Mouse (Mus musculus) T-helper 17 cell (primary cell): Measurements from ENCODE around the gene Cdc14b.

ENCODE experiments used
- in situ Hi-C, 2 experiments: fragments of 300-600 bp; cut with MboI, MseI; formaldehyde crosslinking; loops; 1 replicate in 1 of 2; 2 replicates in 1 of 2; pipeline ENCODE4 v1.15.1; 2025; ENCODE audit warnings: high pct_unique_total_duplicates in 2 of 2

Gene Cdc14b

GRCm38 (mm10) chr13:64182091-64182490 is 93.0 kb downstream of the Cdc14b start:
- in situ Hi-C loops, result loop anchor here in 1 of 2 experiments (10.0 kb wide), 1 partner anchor 253 kb away; the partner anchor contains the start of gene Cdk20

GRCm38 (mm10) chr13:64180888-64181287 is 94.2 kb downstream of the Cdc14b start:
- in situ Hi-C loops, result loop anchor here in 1 of 2 experiments (10.0 kb wide), 1 partner anchor 254 kb away; the partner anchor contains the start of gene Cdk20

- in situ Hi-C loops, result loop anchor here in 1 of 2 experiments (10.0 kb wide), 1 partner anchor 255 kb away; the partner anchor contains the start of gene Cdk20
Observed at GRCm38 (mm10) chr13:64180300-64180699, 94.8 kb downstream of the Cdc14b start.

DNA sequence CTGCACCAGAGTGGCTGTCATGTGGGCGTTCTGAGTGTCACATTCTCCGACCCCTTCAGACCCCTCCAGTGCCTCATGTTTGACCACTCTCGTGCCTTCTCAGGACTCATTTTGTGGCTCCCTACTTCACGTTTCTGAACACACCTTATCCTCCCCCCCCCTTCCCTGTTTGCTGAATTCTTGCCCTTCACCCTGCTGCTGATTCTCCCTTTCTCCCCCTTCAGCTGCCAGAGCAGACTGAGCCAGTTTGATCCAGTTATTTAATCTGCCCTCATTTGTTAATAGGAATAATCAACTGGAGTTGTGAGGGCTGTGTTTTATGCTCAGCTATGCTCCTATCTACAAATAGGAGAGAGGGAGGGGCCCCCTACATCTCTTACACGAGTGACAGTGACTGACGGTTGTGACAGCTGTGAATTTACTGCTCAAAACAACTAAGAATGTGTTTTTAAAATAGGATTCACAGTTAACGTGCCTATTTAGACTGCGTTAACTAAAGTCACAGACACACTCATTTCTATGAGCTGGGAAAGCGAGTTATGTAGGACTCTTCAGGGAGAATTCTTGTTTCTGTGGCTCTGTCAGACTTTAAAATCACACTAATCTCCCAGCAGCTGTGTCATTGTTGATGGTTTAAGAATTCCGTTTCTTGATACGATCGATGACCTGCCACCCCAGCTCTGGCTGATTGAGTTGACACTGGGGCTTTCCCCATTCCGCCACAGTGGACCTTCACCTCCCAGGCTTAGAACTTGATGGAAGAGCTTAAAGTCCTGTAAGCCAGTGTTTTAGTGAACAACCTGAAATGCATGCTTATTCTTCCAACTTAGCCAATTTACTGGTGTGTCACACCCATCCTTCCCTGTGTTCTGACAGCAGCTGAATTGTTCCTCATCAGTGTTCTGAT is 96.1 kb downstream of the Cdc14b start:
- in situ Hi-C loops, result no loop called here

GRCm38 (mm10) chr13:64178000-64178399 is 97.1 kb downstream of the Cdc14b start:
- in situ Hi-C loops, result no loop called here

- in situ Hi-C loops, result loop anchor here (5.0 to 25.0 kb wide), 5 partner anchors 63 to 1068 kb away; partner anchors contain the start of genes Cdk20 (in 1 of the 2) and Mfsd14b (in 1 of the 2)
Observed at GRCm38 (mm10) chr13:64169746-64170145, 105.3 kb downstream of the Cdc14b start.

GRCm38 (mm10) chr13:64163147-64163715 is 111.9 kb downstream of the Cdc14b start:
- in situ Hi-C loops, result loop anchor here (5.0 to 25.0 kb wide), 4 partner anchors 144 to 1074 kb away; partner anchors contain the start of genes Cdk20 (in 1 of the 2) and Mfsd14b (in 1 of the 2)

- in situ Hi-C loops, result loop anchor here (5.0 to 25.0 kb wide), 4 partner anchors 145 to 1075 kb away; partner anchors contain the start of genes Cdk20 (in 1 of the 2) and Mfsd14b (in 1 of the 2)
Observed at GRCm38 (mm10) chr13:64162626-64163025, 112.5 kb downstream of the Cdc14b start.

- in situ Hi-C loops, result loop anchor here (5.0 to 25.0 kb wide), 4 partner anchors 145 to 1075 kb away; partner anchors contain the start of genes Cdk20 (in 1 of the 2) and Mfsd14b (in 1 of the 2)
Observed at GRCm38 (mm10) chr13:64161916-64162611, 113.0 kb downstream of the Cdc14b start.

DNA sequence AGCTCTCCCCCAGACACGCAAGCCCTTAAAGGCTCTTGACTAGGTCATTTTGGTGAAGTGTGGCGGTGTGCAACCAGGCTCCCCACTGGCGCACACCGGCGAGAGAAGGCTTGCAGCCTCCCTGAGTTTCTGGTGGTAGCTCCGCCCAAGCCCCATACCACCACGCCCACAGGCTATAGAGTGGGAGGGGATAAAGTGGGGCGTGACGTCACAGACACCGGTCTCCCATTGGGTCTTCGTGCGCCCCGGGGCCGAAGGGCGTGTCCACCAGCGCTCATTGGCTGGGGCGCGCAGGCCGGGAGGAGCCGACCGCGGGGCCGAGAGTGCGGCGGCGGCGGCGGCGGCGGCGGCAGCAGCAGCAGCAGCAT is 113.6 kb downstream of the Cdc14b start, which contains the start of gene Habp4:
TSS of gene Habp4 (plus strand) at position 277 of the 368 bp plus-strand sequence.
- in situ Hi-C loops, result loop anchor here (5.0 to 25.0 kb wide), 4 partner anchors 146 to 1076 kb away; partner anchors contain the start of genes Cdk20 (in 1 of the 2) and Mfsd14b (in 1 of the 2)

- in situ Hi-C loops, result loop anchor here (10.0 to 25.0 kb wide), 3 partner anchors 955 to 1088 kb away; partner anchors contain the start of gene Mfsd14b (in 1 of the 2)
Observed at GRCm38 (mm10) chr13:64156966-64157365, 118.1 kb downstream of the Cdc14b start.

DNA sequence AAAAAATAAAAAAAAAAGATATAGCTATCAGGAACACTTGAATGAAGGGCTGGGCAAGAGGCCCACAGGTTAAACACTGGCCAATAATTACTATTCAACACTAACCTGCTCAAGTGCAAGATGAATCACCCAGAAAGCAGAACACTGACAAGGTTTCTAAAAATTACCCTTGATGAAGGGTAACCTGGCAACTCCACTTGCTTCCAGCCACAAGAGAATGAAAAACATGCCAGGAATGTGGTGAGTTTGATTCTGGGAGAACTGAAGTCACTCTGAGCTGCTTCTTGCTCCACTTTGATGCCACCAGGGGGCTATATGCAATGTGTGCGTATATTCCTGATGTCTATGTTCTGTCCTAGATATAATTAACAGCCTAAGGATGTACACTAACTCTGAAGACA is 119.9 kb downstream of the Cdc14b start:
- in situ Hi-C loops, result loop anchor here (10.0 to 25.0 kb wide), 3 partner anchors 957 to 1090 kb away; partner anchors contain the start of gene Mfsd14b (in 1 of the 2)

DNA sequence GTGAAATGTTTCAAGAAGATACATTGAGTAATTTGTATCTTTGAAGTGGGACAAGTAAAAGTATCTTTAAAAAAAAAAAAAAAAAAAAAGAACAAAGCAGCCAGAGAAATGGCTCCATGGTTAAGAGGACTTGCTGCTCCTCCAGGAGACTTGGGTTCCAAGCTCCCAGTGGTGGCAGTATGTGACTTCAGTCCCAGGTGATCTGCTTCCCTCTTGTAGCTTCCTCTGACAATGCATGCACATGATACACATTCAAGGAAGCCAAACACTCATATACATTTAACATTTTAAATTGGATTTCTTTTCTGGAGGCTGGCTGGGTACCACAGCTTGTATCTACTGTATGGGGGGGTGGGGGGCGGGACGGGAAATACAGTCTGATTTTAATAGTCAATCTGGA is 120.4 kb downstream of the Cdc14b start:
- in situ Hi-C loops, result loop anchor here (10.0 to 25.0 kb wide), 3 partner anchors 958 to 1090 kb away; partner anchors contain the start of gene Mfsd14b (in 1 of the 2)

GRCm38 (mm10) chr13:64153751-64154267 is 121.3 kb downstream of the Cdc14b start:
- in situ Hi-C loops, result loop anchor here (10.0 to 25.0 kb wide), 3 partner anchors 958 to 1091 kb away; partner anchors contain the start of gene Mfsd14b (in 1 of the 2)

DNA sequence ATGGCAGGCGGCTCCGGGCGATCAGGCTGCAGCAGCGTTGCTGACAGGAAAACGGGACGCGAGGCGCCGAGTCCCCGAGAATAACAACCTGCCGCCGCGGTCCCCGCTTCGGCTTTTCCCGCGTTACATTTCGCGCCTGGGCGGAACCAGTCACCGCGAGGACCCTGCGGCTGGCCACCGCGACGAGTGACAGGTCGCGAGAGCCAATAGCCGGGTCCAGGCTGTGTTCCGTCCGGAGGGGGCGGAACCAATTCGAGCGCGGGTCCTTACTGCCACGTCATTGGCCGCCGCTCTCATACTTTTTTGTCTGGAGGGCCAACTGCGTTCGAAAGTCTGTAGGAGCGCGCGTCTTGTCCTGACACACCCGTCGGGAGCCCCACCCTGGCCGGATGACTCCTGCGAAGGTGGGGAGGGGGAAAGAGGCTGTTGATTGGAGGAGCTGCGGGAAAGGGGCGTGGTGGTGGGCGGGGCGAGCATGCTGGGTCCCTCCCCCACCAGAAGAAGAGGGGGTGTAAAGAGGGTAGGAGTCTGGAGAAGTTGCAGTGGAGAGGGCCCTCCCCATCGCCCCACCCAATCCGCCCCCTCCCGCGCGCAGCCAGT is 121.9 kb downstream of the Cdc14b start, which contains the start of gene Zfp367:
TSS of gene Zfp367 (minus strand) at position 120 of the 600 bp plus-strand sequence.
- in situ Hi-C loops, result loop anchor here (10.0 to 25.0 kb wide), 3 partner anchors 959 to 1092 kb away; partner anchors contain the start of gene Mfsd14b (in 1 of the 2)

DNA sequence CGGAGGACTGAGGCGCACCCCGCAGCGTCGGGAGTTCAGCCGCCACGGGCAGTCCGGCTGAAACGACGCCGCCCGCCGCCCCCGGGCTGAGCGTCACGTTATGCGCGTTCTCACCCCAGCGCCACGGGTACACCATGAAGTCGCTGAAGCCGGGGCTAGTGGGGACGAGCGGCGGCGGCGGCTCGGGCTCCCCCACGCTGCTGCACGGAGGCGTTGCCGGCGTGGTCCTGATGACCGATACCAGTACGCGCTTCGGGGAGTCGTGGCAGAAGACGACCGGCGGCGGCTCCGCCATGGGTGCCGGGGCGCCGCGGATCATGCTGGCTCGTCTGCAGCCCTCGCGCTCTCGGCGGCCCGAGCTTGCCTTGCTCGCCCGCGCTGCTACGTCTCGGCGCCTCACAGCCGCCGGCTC is 122.4 kb downstream of the Cdc14b start:
- in situ Hi-C loops, result loop anchor here (10.0 to 25.0 kb wide), 3 partner anchors 960 to 1092 kb away; partner anchors contain the start of gene Mfsd14b (in 1 of the 2)

GRCm38 (mm10) chr13:64152241-64152669 is 122.8 kb downstream of the Cdc14b start:
- in situ Hi-C loops, result loop anchor here (10.0 to 25.0 kb wide), 3 partner anchors 960 to 1093 kb away; partner anchors contain the start of gene Mfsd14b (in 1 of the 2)

- in situ Hi-C loops, result loop anchor here (10.0 to 25.0 kb wide), 3 partner anchors 962 to 1095 kb away; partner anchors contain the start of gene Mfsd14b (in 1 of the 2)
Observed at GRCm38 (mm10) chr13:64150121-64150520, 125.0 kb downstream of the Cdc14b start.
